Mouse (Mus musculus): Measurements from ENCODE around the gene Stx11. TPM values are rescaled to one million over a fixed set of nuclear protein-coding genes. Genes with fewer than 3 reads are reported as not detected.

Gene Stx11
- 15.6 TPM for polyA plus RNA-seq (2015; fragmentation: Illumina TruSeq; extraction: RNeasy Lipid Tissue Mini Kit (QIAGEN cat#74804); ENCODE audit: insufficient read depth, low replicate concordance)

GRCm38 (mm10) chr10:12964151-12965075 lies at the start of gene Stx11:
Stx11 (minus strand) TSS chr10:12964298.

GRCm38 (mm10) chr10:13005043-13005442 lies 40.9 kb upstream of the Stx11 start, which contains the start of gene Sf3b5:
Sf3b5 (plus strand) TSS chr10:13005343.

Other genes with a start within 250 kb of the Stx11 start
- 56.6 TPM for gene Utrn, start 94.9 kb downstream of the Stx11 start, polyA plus RNA-seq (2015; fragmentation: Illumina TruSeq; extraction: RNeasy Lipid Tissue Mini Kit (QIAGEN cat#74804); ENCODE audit: insufficient read depth, low replicate concordance)
- 0.98 TPM for gene Sf3b5, start 41.0 kb upstream of the Stx11 start, polyA plus RNA-seq (2015; fragmentation: Illumina TruSeq; extraction: RNeasy Lipid Tissue Mini Kit (QIAGEN cat#74804); ENCODE audit: insufficient read depth, low replicate concordance)
- 1.8 TPM for gene Plagl1, start 96.2 kb upstream of the Stx11 start, polyA plus RNA-seq (2015; fragmentation: Illumina TruSeq; extraction: RNeasy Lipid Tissue Mini Kit (QIAGEN cat#74804); ENCODE audit: insufficient read depth, low replicate concordance)
- not detected for gene Zc2hc1b, start 213.7 kb upstream of the Stx11 start, polyA plus RNA-seq (2015; fragmentation: Illumina TruSeq; extraction: RNeasy Lipid Tissue Mini Kit (QIAGEN cat#74804); ENCODE audit: insufficient read depth, low replicate concordance)
- 45.1 TPM for gene Ltv1, start 228.9 kb upstream of the Stx11 start, polyA plus RNA-seq (2015; fragmentation: Illumina TruSeq; extraction: RNeasy Lipid Tissue Mini Kit (QIAGEN cat#74804); ENCODE audit: insufficient read depth, low replicate concordance)

All from spleen, adult 10 weeks (tissue).